Mouse (Mus musculus): Measurements from ENCODE around the gene Ppp1r3e.

The Ppp1r3e gene

GRCm38 (mm10) chr14:54877048-54877715, at the start of gene Ppp1r3e:
Gene Ppp1r3e (minus strand): TSS chr14:54877550.
- peak; percentile 73 to 83 for DNase-seq

- DNase-seq: peak; percentile 86 to 91
Measured at GRCm38 (mm10) chr14:54926401-54927158, 49.2 kb upstream of the Ppp1r3e start.

GRCm38 (mm10) chr14:54925349-54926342, 48.3 kb upstream of the Ppp1r3e start, which contains the start of gene Efs:
Gene Efs (minus strand): TSS chr14:54926126.
- DNase-seq: peak; percentile 80 to 88

GRCm38 (mm10) chr14:54924641-54925348, 47.4 kb upstream of the Ppp1r3e start:
- peak; percentile 61 to 71 for DNase-seq

- peak; percentile 31 to 46 for DNase-seq
Measured at GRCm38 (mm10) chr14:54920076-54920685, 42.8 kb upstream of the Ppp1r3e start.

- no peak for DNase-seq
Measured at GRCm38 (mm10) chr14:54913343-54913742, 36.0 kb upstream of the Ppp1r3e start.

GRCm38 (mm10) chr14:54912886-54913285, 35.5 kb upstream of the Ppp1r3e start, which contains the start of gene Slc22a17:
Gene Slc22a17 (minus strand): TSS chr14:54913132.
- DNase-seq: peak; percentile 83 to 87

GRCm38 (mm10) chr14:54912109-54912850, 34.9 kb upstream of the Ppp1r3e start:
- peak; percentile 39 to 67 for DNase-seq

- no peak for DNase-seq
Measured at GRCm38 (mm10) chr14:54908682-54909081, 31.3 kb upstream of the Ppp1r3e start.

- no peak for DNase-seq
Measured at GRCm38 (mm10) chr14:54903641-54904040, 26.3 kb upstream of the Ppp1r3e start.

- peak; percentile 74 to 81 for DNase-seq
Measured at GRCm38 (mm10) chr14:54900383-54900782, 23.0 kb upstream of the Ppp1r3e start.

- DNase-seq: peak; percentile 46 to 69
Measured at GRCm38 (mm10) chr14:54897445-54897844, 20.1 kb upstream of the Ppp1r3e start.

- peak; percentile 75 to 83 for DNase-seq
Measured at GRCm38 (mm10) chr14:54894296-54895151, 17.2 kb upstream of the Ppp1r3e start.

GRCm38 (mm10) chr14:54893651-54894181, 16.4 kb upstream of the Ppp1r3e start:
- peak; percentile 96 to 97 for DNase-seq

- no peak for DNase-seq
Measured at GRCm38 (mm10) chr14:54892200-54892599, 14.8 kb upstream of the Ppp1r3e start, which contains the start of gene Pabpn1. Gene Pabpn1 (plus strand): TSS chr14:54892500.

GRCm38 (mm10) chr14:54885309-54885708, 8.0 kb upstream of the Ppp1r3e start:
- no peak for DNase-seq

- DNase-seq: peak; percentile 28 to 42
Measured at GRCm38 (mm10) chr14:54884022-54884712, 6.8 kb upstream of the Ppp1r3e start.

- peak; percentile 93 to 96 for DNase-seq
Measured at GRCm38 (mm10) chr14:54883154-54884021, 6.0 kb upstream of the Ppp1r3e start, which contains the start of the genes Bcl2l2 and Gm20521. Gene Bcl2l2 (plus strand): TSS chr14:54883377. Gene Gm20521 (plus strand): TSS chr14:54883441.

All from kidney, postnatal 4 days (tissue).